Mouse (Mus musculus) B cell, adult 2 months (primary cell): ENCODE results near the gene Dkkl1.
A peak's percentile ranks its signal among the peaks of the same experiment; 100 is the strongest.
"Not testable (repeated sequence)": the region's sequence is repeated elsewhere in the genome, so short reads cannot be mapped to it uniquely, and the experiment has no call there.

Experiments
- DNase-seq, 2 experiments: peaks; one replicate each; pipeline ENCODE4 v3.0.0; 2022

The Dkkl1 gene

GRCm38 (mm10) chr7:45211851-45212251, at the start of gene Dkkl1:
Gene Dkkl1, minus strand, starts transcription at chr7:45212147.
- DNase-seq = peak; percentile 58 to 60

DNA sequence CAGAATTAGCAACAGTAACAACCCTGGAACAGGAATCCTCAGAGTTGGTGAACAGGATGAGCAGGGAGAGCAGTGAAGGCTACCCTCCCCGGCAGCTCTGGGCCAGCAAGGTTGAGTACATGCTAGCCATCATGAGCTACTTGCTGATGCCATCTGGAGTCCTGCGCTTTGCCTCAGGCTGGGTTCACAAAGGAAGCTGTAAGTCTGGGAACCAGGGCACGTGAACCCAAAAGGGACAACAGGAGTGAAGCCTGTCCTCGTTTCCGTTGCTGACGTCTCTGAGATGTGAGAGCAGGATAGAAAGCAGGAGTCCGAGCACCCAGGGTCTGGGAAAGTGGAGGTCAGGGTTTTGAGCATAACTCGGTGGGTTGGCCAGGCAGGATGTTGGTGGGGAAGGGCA, 47.3 kb upstream of the Dkkl1 start:
- no peak for DNase-seq

- DNase-seq = no peak
Observed at GRCm38 (mm10) chr7:45257063-45257840, 45.3 kb upstream of the Dkkl1 start.

- DNase-seq = not testable (repeated sequence)
Observed at GRCm38 (mm10) chr7:45255822-45256221, 43.9 kb upstream of the Dkkl1 start.

DNA sequence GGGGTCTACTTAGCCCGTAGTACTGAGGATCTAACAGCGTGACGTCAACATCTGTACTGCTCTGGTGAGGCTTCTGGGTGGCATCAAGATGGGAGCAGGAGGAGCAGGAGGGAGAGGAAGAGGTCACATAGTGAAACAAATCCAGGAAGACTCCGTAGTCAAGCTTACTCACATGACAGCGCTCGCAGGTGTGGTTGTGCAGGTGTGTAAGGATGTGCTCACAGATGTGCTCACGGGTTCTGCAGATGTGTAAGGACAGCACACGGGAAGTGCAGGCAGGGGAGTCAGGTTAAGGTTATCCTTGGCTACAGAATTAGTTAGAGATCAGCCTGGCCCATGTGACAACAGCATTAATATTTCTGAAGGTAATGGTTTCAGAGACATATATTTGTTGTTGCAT, 41.9 kb upstream of the Dkkl1 start:
- no peak for DNase-seq

- peak in 1 of 2 experiments; percentile 24 for DNase-seq
Observed at GRCm38 (mm10) chr7:45247666-45248065, 35.7 kb upstream of the Dkkl1 start.

DNA sequence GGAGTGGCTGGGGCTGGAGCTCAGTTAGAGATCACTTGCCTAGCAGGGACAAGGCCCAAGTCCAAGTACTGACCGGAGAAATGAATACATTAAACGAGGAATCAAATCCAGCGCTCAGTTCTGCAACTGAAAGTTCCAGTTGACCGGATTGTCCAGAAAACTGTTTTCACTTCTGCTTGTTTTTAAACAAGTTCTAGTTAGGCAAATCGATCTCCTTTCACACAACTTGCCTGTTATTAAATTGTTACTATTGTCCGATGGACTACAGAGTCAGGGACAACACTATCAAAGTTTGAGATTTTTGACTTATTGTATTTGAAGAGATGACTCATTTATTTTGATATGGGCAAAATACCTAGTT, 29.4 kb upstream of the Dkkl1 start:
- no peak for DNase-seq

DNA sequence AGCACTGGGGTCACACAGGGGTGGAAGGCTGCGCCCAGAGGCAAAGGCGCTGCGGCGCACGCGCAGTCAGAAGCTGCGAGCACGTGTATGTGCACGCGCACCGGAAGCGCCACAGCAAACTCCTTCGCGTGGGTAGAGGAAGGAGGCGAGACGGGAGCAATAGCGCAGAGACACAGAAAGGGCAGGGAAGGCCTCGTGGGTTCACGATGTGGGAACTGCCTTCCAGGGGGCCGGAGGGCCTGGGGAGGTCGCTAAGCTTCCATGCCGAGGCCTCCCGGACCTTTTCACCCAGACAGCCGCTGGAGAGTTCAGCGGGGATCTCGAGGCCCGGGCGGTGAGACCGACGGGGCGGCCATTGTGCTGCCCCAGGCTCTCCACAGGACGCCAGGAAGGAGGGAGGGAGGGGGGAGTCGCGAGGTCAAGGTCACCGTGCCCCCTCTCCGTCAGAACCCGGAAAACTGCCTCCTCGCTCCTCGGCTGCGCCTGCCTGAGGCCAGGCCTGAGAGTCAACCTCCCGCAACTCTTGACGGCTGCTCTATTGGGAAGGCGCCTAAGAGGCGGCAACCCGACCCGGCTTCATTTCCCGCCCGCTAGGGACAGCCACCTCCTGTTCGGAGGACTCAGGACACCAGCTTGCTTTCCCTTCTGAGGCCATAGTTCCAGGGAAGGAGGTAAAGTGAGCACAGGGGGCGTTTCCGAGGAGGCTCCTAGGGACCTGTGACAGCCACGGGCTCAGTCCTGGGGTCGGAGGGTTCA, 28.9 kb upstream of the Dkkl1 start, which contains the start of gene Slc6a16:
Gene Slc6a16, plus strand, starts transcription at position 453 of the 756 bp plus-strand sequence.
- DNase-seq = no peak

DNA sequence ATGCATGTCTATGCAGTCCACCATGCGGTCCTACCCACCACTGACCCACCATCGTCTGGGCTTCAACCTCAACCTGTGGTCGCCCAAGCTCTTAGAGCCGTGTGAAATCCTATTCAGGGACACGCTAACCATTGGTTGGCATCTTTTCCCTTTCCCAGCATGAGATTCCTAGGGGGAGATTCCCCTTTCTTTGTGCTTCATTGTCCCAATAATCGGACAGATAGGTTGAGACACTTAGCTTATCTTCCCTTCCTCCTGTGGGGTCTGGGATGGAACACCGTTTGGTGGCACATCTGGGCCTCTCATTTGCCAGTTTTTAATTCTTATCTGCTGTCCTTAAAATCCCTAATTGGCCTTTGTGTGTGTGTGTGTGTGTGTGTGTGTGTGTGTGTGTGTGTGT, 28.2 kb upstream of the Dkkl1 start:
- no peak for DNase-seq

- peak; percentile 86 to 87 for DNase-seq
Observed at GRCm38 (mm10) chr7:45238723-45239496, 27.0 kb upstream of the Dkkl1 start, which contains the start of gene Cd37. Gene Cd37, minus strand, starts transcription at chr7:45239115.

DNA sequence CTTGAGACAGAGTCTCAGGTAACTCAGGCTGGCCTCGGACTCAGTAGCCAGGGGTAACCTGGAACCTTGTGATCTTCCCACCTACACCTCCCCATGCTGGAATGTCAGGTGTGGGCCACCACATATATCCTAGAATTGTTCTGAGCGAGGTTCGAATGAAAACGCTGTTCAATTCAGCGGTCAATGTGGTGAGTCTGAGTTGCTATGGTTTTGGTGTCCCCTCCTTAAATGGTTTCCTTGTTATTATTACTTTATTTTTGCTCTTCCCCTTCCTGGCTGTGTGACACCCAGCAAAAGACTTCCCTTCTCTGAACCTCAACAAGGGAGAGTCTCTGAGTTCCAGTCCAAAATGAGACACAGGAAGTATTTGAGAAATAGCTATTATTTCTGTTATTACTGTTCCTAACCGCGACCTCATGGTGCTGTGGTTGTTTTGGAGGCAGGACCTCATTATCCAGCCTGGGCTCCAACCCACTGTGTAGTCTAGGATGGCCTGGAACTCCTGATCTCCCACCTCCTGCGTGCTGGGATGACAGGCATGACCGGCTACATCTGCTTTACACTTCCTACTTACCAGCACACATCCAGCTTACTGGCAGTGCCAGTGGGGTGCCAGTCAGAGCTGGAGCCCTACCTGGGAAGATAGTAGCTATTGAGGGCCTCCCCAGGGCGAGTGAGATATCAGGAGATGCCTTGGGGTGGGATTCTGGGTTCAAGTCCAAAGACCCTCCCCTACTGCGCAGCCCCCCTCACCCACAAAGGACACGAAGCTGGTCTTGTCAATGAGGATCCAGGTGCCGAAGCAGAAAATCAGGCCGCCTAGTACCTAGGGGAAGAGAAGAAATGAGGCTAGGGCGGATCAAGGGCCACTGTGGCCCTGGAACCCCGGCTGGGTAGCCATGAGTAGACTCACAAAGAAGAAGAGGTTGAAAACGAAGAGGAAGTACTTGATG, 26.1 kb upstream of the Dkkl1 start:
- peak in 1 of 2 experiments; percentile 31 for DNase-seq

GRCm38 (mm10) chr7:45235656-45236180, 23.8 kb upstream of the Dkkl1 start:
- DNase-seq = no peak

GRCm38 (mm10) chr7:45234922-45235571, 23.1 kb upstream of the Dkkl1 start:
- no peak for DNase-seq

DNA sequence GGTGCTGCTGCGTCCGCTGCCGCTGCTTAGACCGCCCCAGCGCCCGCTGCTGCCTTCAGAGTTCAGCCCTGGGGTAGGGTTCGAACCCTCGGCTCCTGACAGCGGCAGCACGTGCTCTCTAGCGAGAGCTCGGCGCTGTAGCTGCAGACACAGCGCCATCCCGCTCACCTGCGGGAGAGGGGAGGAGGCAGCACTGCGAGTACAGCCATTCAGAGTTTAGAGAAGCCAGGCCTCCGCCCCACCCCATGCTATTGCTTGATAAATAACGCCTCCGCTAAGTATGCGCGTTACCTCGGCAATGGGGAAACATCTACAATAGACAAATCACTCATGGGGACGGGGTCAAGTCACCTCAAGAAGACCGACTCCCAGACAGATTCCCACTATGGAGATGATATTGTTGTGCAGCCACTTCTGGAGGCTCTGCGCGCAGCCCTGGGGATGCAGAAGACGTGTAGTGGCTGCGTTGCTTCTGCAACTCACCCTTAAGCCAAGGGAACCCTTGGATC, 22.4 kb upstream of the Dkkl1 start:
- peak in 1 of 2 experiments; percentile 31 for DNase-seq

DNA sequence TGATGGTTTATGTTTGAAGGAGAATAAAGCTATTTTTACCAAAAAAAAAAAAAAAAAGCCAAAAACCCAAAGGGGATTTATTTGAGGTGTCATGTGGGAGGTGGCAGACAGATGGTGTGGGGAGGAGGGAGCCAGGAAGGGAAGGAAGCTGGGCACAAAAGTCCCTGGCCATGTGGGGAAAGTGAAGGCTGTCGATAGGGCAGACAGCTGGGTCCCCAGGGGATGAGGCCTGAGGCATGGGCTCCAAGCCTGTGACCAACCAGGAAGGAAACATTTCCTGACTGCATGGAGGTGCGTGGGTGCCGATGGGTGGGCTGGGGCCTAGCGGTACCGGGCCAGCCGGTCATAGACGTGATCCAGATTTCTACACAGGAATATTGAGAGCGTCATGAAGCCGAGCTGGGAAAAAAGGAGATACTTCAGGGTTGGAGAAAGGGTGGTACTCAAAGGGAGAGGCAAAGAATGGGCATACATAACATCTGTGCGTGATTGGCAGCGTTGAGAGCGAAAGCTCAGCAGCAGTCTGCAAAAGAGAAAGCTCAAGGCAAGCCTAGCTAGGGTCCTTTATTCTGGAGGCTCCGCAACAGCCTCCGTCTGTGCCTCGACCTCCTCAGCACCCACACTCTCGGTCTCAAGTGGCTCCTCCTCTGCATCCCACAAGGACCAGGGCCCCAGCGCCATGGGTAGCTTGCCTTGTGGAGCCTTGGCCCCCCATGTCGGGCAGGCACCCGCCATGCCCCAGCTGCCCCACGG, 21.8 kb upstream of the Dkkl1 start:
- DNase-seq = peak; percentile 44 to 58

DNA sequence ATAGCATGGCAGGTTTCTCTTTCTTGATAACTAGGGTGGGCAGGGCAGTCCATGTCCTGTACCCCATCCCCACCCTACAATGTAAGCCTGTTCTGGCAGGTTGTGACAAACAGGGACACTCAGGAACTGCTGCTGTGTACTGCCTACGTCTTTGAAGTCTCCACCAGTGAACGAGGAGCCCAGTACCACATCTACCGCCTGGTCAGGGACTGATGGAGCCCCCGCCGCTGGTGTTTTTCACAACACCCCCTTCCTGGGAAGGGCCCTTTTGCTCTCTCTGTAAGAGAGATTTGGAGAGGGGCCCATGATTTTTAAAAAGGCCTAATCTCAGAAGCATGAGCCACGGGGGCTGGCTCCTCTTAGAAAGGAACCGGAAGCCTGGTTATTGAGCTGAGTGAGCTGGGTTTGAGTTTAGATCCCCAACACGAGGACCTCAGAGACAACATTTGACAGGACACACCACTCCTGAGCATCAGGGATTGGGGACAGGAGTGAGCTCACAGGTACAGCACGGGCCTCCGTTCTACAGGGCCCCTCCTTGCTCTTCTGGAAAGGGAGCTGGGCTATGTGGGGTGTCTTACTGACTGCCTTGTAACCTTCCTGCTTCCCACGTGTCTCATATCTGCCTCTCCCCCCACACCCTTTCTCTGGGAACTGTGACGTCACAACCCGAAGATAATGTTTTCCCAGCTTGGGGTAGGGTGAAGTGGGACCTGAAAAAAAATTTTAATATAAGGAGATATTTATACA, 20.9 kb upstream of the Dkkl1 start:
- DNase-seq = no peak

- DNase-seq = no peak
Observed at GRCm38 (mm10) chr7:45231941-45232340, 20.0 kb upstream of the Dkkl1 start.

DNA sequence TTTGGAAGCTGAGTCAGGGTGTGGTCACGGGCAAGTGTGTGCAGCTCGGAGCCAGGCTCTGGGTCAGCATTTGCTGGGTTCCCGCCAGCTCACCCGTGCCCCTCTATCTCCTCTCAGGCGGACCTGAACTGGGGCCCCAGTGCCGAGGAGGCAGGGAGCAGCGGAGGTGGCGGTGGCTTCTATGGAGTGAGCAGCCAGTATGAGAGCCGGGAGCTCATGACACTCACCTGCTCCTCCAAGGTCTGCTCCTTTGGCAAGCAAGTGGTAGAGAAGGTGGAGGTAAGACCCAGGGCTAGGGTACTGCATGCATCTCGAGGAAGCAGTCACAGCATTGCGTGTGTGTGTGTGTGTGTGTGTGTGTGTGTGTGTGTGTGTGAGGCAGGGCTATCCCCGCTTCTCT, 19.2 kb upstream of the Dkkl1 start:
- DNase-seq = no peak

DNA sequence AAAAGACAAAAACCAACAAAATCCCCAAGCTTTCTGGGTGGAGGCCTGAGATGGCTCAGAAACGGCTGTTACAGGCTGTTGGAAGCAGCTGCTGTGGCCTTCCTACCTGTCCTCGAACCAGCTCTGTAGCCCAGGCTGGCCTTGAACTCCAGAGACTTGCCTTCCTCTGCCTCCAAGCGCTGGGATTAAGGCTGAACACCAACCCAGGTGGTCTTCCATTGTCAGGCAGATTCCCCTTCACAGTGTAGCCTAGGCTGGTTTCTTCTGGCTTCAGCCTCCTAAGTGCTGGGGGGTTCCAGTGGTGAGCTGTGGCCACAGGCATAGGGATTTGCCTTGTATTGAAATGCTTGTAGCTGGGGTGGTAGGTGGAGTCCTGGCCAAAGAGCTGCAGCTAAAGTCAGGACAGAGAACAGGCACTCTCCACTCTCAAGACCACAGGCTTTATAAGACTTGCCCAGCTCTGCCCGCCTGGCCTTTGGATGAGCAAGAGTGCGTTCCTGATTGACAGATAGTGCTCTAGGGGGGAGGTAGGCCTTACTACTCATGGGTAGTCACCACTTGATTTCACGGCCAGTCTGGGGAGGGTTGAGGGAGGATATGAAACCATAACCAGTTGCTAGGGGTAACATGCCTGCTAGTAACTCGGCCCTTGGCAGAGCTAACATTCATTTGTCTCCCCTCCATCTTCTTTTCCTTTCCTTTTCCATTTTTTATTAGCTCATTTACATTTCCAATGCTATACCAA, 17.7 kb upstream of the Dkkl1 start:
- DNase-seq = peak; percentile 61 to 71
